Mouse (Mus musculus) stomach, embryonic 14.5 days (tissue): ENCODE measurements around the gene Stat5b. TPM values are rescaled to one million over a fixed set of nuclear protein-coding genes. Genes with fewer than 3 reads are reported as not detected.

Experiments used
- ATAC-seq: fragments of 200-750 bp; cut with Nextera tagmentation; 2 replicates; pipeline ENCODE4 v1.8.0; 2017; ENCODE audit warnings: low read depth, moderate TSS enrichment; ENCODE audit not compliant: insufficient number of reproducible peaks, insufficient read depth, low FRiP score
- H3K27ac ChIP-seq: fragments of 300-500 bp; sonication (generic); 2 replicates; pipeline ENCODE4 v1.5.1; 2014; ENCODE audit warnings: mild to moderate bottlenecking, low read length, moderate library complexity, mixed read lengths
- H3K27me3 ChIP-seq: fragments of 300-500 bp; sonication (generic); 2 replicates; pipeline ENCODE4 v1.6.1; 2014; ENCODE audit warnings: low read length, control low read depth, mixed read lengths; ENCODE audit not compliant: control insufficient read depth, insufficient read depth
- H3K36me3 ChIP-seq: fragments of 300-500 bp; sonication (generic); 2 replicates; pipeline ENCODE4 v1.6.1; 2014; ENCODE audit warnings: mild to moderate bottlenecking, control low read depth, low read length, moderate library complexity, mixed read lengths; ENCODE audit not compliant: control insufficient read depth, insufficient read depth
- H3K4me1 ChIP-seq: fragments of 300-500 bp; sonication (generic); 2 replicates; pipeline ENCODE4 v1.6.1; 2014; ENCODE audit warnings: low read length, control low read depth, mixed read lengths; ENCODE audit not compliant: control insufficient read depth, insufficient read depth
- H3K4me2 ChIP-seq: fragments of 300-500 bp; sonication (generic); replicated peaks from 2 replicates; pipeline ENCODE4 v1.6.1; 2014; ENCODE audit warnings: low read depth, low read length, control low read depth
- H3K4me3 ChIP-seq: fragments of 300-500 bp; sonication (generic); 2 replicates; pipeline ENCODE4 v1.5.1; 2014; ENCODE audit warnings: low read depth, low read length, control low read depth
- H3K9ac ChIP-seq: fragments of 300-500 bp; sonication (generic); replicated peaks from 2 replicates; pipeline ENCODE4 v1.6.1; 2014; ENCODE audit warnings: low read depth, mild to moderate bottlenecking, control low read depth, low read length, moderate library complexity, mixed read lengths
- H3K9me3 ChIP-seq: fragments of 300-500 bp; sonication (generic); 2 replicates; pipeline ENCODE4 v1.6.1; 2016; ENCODE audit warnings: low read depth, low read length, control low read depth; ENCODE audit not compliant: control insufficient read depth
- WGBS: fragments of 180-500 bp; shearing (Covaris S2); extraction: QIAGEN DNeasy Blood & Tissue Kit; methylation state at CpG from one replicate; pipeline ENCODE4 v1.1.7; 2014; 5-methylcytosine and 5-hydroxymethylcytosine counted together
- polyA plus RNA-seq: library from polyadenylated mRNA; unstranded; fragments of >200 nt; fragmentation: Nextera tagmentation; extraction: Ambion mirVana; gene quantifications from 2 replicates; pipeline ENCODE4 v1.2.1, GENCODE M21; 2014

The Stat5b gene
- polyA plus RNA-seq, 1 experiment from 2014 or later: 26.8 TPM

DNA sequence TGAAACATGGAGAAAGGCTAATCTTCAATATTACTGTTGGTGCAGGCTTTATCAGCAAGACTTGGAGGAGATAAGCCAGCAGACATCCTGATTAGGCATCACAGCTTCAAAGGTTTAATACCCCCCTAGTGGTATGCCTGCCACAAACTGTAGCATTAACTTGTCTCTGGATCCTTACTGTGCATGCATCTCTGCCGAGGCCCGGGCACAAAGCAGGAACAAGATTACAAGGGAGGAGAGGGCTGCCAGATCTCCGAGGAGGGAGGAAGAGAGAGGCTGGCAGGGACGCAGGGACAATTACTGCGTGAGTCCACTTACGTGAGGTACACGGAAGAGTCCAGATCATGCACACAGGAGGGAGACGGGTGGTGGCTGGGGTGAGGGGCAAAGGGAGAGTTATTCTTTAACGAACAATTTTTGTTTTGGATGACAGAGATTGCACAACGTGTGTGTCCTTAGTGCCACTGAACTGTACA is 21.8 kb downstream of the Stat5b start:
- Histone ChIP-seq H3K9ac (no peak overlapping the region), H3K9me3 (no peaks in the 10 kb centered on the region), H3K4me1 (no peaks in the 10 kb centered on the region), H3K4me2 (no peak overlapping the region), H3K27me3 (no peaks in the 10 kb centered on the region), H3K27ac (no peak overlapping the region), H3K4me3 (no peak overlapping the region), H3K36me3 (no peaks in the 10 kb centered on the region)
- 69% methylated on average over 10 of the region's 10 CpGs for WGBS
- no peak for ATAC-seq

DNA sequence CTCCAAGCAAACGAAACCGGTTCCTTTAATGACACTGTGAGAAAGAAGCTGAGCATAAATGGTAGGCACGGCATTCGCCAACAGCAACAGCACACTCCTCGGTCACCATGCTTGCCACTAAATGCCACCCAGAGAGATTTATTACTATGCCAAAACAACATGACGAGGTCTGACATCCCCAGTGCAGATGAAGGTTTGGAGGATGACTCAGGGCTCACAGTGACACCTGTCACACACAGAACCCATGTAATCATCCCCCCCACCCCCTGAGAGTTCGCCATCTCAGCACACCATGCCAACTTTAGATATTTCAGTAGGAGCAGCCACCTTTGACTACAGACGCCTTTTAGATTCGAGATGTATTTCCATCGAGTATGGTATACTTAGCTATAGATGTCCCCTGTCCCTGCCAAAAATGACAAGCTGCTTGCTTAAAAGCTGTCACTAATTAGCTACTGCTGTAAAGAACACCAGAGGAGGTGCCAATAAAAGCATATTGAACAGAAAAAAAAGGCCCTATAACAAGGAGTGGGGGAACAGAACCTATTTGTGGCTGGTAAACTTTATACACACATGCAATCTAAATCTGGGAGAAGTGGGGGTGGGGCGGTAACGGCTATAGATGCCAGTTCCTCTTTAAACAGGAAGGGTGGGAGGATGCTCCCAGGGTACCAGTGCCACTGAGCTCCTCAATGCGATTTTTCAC is 24.2 kb downstream of the Stat5b start:
- H3K9ac ChIP-seq: no peak overlapping the region
- H3K4me3 ChIP-seq: no peak overlapping the region
- H3K36me3 ChIP-seq: no peaks in the 10 kb centered on the region
- WGBS: 82% methylated on average over 13 of the region's 13 CpGs
- no peaks in the 10 kb centered on the region for H3K4me1 ChIP-seq
- no peak overlapping the region for H3K27ac ChIP-seq
- no peaks in the 10 kb centered on the region for H3K27me3 ChIP-seq
- no peaks in the 10 kb centered on the region for H3K9me3 ChIP-seq
- no peak for ATAC-seq
- H3K4me2 ChIP-seq: no peak overlapping the region

GRCm38 (mm10) chr11:100825451-100825850 is 25.1 kb downstream of the Stat5b start:
- Histone ChIP-seq H3K9me3 (no peaks in the 10 kb centered on the region), H3K9ac (no peak overlapping the region), H3K27me3 (no peaks in the 10 kb centered on the region), H3K4me3 (no peak overlapping the region), H3K4me1 (no peaks in the 10 kb centered on the region), H3K27ac (no peak overlapping the region), H3K36me3 (no peaks in the 10 kb centered on the region), H3K4me2 (no peak overlapping the region)
- no peak for ATAC-seq
- 83% methylated on average over 9 of the region's 9 CpGs for WGBS

DNA sequence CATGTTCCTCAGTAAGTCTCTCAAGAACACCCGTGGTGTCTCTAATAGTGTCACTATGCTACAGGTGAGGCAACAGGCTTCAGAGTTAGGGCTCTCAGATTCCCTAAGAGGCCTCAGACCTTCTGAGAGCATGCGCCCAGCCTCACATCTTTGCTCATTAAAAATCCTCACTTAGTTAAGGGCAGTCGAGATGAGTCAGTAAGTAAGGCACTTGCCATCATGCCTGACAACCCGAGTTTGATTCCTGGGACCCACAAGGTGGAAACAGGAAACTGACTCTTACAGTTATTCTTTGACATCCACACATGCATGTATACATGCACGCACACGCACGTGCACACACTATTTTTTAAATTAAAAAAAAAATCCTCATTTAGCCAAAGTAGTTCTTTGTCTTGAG is 26.0 kb downstream of the Stat5b start:
- ATAC-seq: no peak
- Histone ChIP-seq H3K9me3 (no peaks in the 10 kb centered on the region), H3K36me3 (no peaks in the 10 kb centered on the region), H3K4me2 (no peak overlapping the region), H3K27me3 (no peaks in the 10 kb centered on the region), H3K4me3 (no peak overlapping the region), H3K27ac (no peak overlapping the region), H3K4me1 (no peaks in the 10 kb centered on the region), H3K9ac (no peak overlapping the region)
- 79% methylated on average over 7 of the region's 7 CpGs for WGBS

GRCm38 (mm10) chr11:100823543-100824313 is 26.8 kb downstream of the Stat5b start:
- no peaks in the 10 kb centered on the region for H3K9me3 ChIP-seq
- 73% methylated on average over 8 of the region's 8 CpGs for WGBS
- H3K9ac ChIP-seq: no peak overlapping the region
- H3K27ac ChIP-seq: no peak overlapping the region
- no peaks in the 10 kb centered on the region for H3K4me1 ChIP-seq
- no peaks in the 10 kb centered on the region for H3K27me3 ChIP-seq
- H3K36me3 ChIP-seq: no peaks in the 10 kb centered on the region
- H3K4me2 ChIP-seq: no peak overlapping the region
- H3K4me3 ChIP-seq: no peak overlapping the region
- no peak for ATAC-seq

DNA sequence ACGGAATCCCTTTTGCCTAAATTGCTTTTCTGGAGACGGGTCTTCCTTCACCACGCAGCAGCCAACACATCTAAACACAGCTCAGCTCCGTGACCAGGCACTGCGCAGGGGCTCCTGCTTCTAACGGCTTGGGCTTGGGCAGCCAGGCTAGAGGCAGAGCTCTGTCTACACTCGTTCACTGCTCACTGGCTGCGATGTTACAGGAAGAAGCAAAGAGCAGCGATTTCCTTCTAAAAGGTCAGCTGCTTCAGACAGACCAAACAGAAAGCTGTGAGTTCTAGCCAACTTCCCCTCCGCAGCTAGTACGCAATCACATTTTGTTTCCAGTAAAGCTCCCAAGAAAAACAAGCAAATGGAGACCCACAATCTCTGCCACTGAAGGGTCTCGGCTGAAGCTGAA is 28.2 kb downstream of the Stat5b start:
- no peak for ATAC-seq
- Histone ChIP-seq H3K4me1 (no peaks in the 10 kb centered on the region), H3K36me3 (no peaks in the 10 kb centered on the region), H3K4me2 (no peak overlapping the region), H3K9ac (no peak overlapping the region), H3K27me3 (no peaks in the 10 kb centered on the region), H3K27ac (no peak overlapping the region), H3K9me3 (no peaks in the 10 kb centered on the region), H3K4me3 (no peak overlapping the region)
- 66% methylated on average over 12 of the region's 12 CpGs for WGBS

DNA sequence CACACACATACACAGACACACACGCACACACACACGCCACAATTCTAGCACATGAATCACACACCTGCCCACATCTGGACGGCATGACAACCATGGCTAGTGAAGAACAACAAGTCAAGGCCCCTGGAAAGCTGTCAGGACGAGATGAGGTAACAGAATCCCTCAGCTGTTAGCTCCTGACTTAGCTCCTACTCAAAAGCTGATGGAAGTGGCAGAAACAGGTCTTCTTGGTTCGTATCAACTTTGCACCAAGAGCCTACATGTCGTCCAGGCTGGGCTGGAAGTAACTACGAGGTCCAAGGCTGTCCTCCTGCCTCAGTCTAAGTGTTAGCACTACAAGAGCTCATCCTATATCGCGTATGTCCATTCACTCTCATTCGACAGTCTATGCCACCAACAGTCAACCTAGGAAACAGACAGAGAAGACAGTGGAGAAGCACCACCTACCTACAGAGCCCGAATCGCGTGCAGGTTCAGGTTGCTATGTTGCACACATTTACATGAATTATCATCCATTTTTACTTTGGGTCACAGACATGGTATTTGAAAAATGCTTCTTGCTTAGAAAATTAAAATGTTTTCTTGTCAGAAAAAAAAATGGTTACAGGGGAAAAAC is 28.8 kb downstream of the Stat5b start:
- Histone ChIP-seq H3K4me1 (peaks cover 6% of the 10 kb centered on the region; the same call in 1 of the 2 replicates), H3K9ac (no peak overlapping the region), H3K27ac (no peak overlapping the region), H3K4me2 (no peak overlapping the region), H3K4me3 (no peak overlapping the region), H3K36me3 (no peaks in the 10 kb centered on the region), H3K27me3 (no peaks in the 10 kb centered on the region), H3K9me3 (no peaks in the 10 kb centered on the region)
- 90% methylated on average over 13 of the region's 13 CpGs for WGBS
- ATAC-seq: no peak

DNA sequence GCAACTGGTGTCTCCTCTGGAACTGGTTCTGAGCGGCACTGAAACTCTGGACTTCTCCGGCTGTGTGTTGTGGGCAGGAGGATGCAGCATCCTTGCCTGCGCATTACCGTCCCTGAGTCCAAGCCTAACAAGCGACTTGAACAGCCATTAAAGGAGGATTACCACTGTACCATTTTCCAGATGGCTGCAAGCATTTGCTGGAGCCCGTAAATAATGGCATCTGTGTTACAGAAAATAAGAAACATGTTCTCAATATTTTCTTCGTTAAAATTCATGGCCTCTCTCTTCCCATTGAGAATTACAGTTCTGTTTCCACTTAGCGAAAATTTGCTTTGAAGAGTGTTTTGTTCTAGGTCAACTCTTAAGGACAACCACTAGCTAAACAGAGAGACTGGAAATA is 30.5 kb downstream of the Stat5b start:
- Histone ChIP-seq H3K27ac (no peak overlapping the region), H3K36me3 (no peaks in the 10 kb centered on the region), H3K4me3 (no peak overlapping the region), H3K27me3 (no peaks in the 10 kb centered on the region), H3K9ac (no peak overlapping the region), H3K4me2 (no peak overlapping the region), H3K4me1 (peaks cover 10% of the 10 kb centered on the region; the same call in 1 of the 2 replicates), H3K9me3 (no peaks in the 10 kb centered on the region)
- no peak for ATAC-seq
- 89% methylated on average over 8 of the region's 8 CpGs for WGBS
